Mouse (Mus musculus): Measurements from ENCODE around the gene Pnisr. TPM values are rescaled to one million over a fixed set of nuclear protein-coding genes. Genes with fewer than 3 reads are reported as not detected.

Pnisr gene
- polyA plus RNA-seq (2012; rRNA removed; ENCODE audit: low replicate concordance) = 39.4 and 60.3 TPM in 2 replicates

GRCm38 (mm10) chr4:21847481-21848286 lies at the start of gene Pnisr:
Pnisr (plus strand) TSS chr4:21847583.

GRCm38 (mm10) chr4:21879565-21880220 lies 32.3 kb downstream of the Pnisr start, which contains the start of gene Coq3:
Coq3 (plus strand) TSS chr4:21879673.

Other genes with a start within 250 kb of the Pnisr start
- gene Prdm13, start 161.6 kb upstream of the Pnisr start, polyA plus RNA-seq (2012; rRNA removed; ENCODE audit: low replicate concordance) = not detected in 2 replicates
- 2.2 and 4.9 TPM in 2 replicates for gene Ccnc, start 119.9 kb upstream of the Pnisr start, polyA plus RNA-seq (2012; rRNA removed; ENCODE audit: low replicate concordance)
- gene Usp45, start 80.4 kb upstream of the Pnisr start, polyA plus RNA-seq (2012; rRNA removed; ENCODE audit: low replicate concordance) = 2.9 and 3.4 TPM in 2 replicates
- 1.2 and 2.6 TPM in 2 replicates for gene Tstd3, start 80.4 kb upstream of the Pnisr start, polyA plus RNA-seq (2012; rRNA removed; ENCODE audit: low replicate concordance)
- 2.7 and 5.9 TPM in 2 replicates for gene Coq3, start 32.1 kb downstream of the Pnisr start, polyA plus RNA-seq (2012; rRNA removed; ENCODE audit: low replicate concordance)
- gene Faxc, start 83.7 kb downstream of the Pnisr start, polyA plus RNA-seq (2012; rRNA removed; ENCODE audit: low replicate concordance) = 0.69 and 1.1 TPM in 2 replicates